Mouse (Mus musculus): ENCODE data around the gene Nr1h5. TPM values are rescaled to one million over a fixed set of nuclear protein-coding genes. Genes with fewer than 3 reads are reported as not detected.

Gene Nr1h5
- total RNA-seq, 4 experiments from 2014 or later, result not detected

Other genes starting within 250 kb of the Nr1h5 start
- 10 to 100 TPM in 2 of 4 experiments, 1 to 10 TPM in 2; 5.3 to 10.6 (median 10.3) TPM for gene Tspan2, start 229.6 kb downstream of the Nr1h5 start, total RNA-seq (2022)
- gene Tshb, start 181.4 kb downstream of the Nr1h5 start, total RNA-seq (2022), result not detected
- gene Sycp1, start 28.0 kb downstream of the Nr1h5 start, total RNA-seq (2022), result not detected
- gene Sike1, start 31.6 kb upstream of the Nr1h5 start, total RNA-seq (2022), result 10 to 100 TPM; 56.5 to 60.9 (median 59.3) TPM
- gene Csde1, start 56.3 kb upstream of the Nr1h5 start, total RNA-seq (2022), result 100 to 1,000 TPM; 544 to 568 (median 560) TPM
- 10 to 100 TPM; 33.4 to 44.8 (median 36.6) TPM for gene Nras, start 94.2 kb upstream of the Nr1h5 start, total RNA-seq (2022)
- gene Ampd1, start 109.9 kb upstream of the Nr1h5 start, total RNA-seq (2022), result 1 to 10 TPM in 1 of 4 experiments, under 1 TPM in 3; 0.37 to 1.3 (median 0.64) TPM
- gene Dennd2c, start 138.5 kb upstream of the Nr1h5 start, total RNA-seq (2022), result 1 to 10 TPM; 1.5 to 1.8 (median 1.7) TPM
- 10 to 100 TPM; 42.4 to 55.0 (median 49.6) TPM for gene Bcas2, start 207.5 kb upstream of the Nr1h5 start, total RNA-seq (2022)